Mouse (Mus musculus) thymus, adult 18-20 months (tissue): ENCODE data around the gene Uhrf1.

ENCODE experiments used
- DNase-seq, 2 experiments: peaks; one replicate each; pipeline ENCODE4 v3.0.0; 2022; ENCODE audit warnings: mixed read lengths in 2 of 2

Gene Uhrf1

GRCm38 (mm10) chr17:56302363-56302996 lies 641 bp upstream of the Uhrf1 start:
- DNase-seq: no peak

GRCm38 (mm10) chr17:56303847-56304586 lies 896 bp downstream of the Uhrf1 start:
- peak; percentile 93 to 95 for DNase-seq

GRCm38 (mm10) chr17:56304718-56305117 lies 1.6 kb downstream of the Uhrf1 start:
- DNase-seq: no peak

- no peak for DNase-seq
Measured at GRCm38 (mm10) chr17:56305156-56305555, 2.0 kb downstream of the Uhrf1 start.

- peak in 1 of 2 experiments; percentile 31 for DNase-seq
Measured at GRCm38 (mm10) chr17:56305826-56306225, 2.7 kb downstream of the Uhrf1 start.

- no peak for DNase-seq
Measured at GRCm38 (mm10) chr17:56308088-56308487, 5.0 kb downstream of the Uhrf1 start.

GRCm38 (mm10) chr17:56309191-56309945 lies 6.2 kb downstream of the Uhrf1 start:
- no peak for DNase-seq

- no peak for DNase-seq
Measured at GRCm38 (mm10) chr17:56324419-56324818, 21.3 kb downstream of the Uhrf1 start.

GRCm38 (mm10) chr17:56325450-56326152 lies 22.5 kb downstream of the Uhrf1 start, which contains the start of gene Kdm4b:
TSS of gene Kdm4b (plus strand) at chr17:56326062.
- peak; percentile 99 for DNase-seq

GRCm38 (mm10) chr17:56326153-56327147 lies 23.3 kb downstream of the Uhrf1 start:
- DNase-seq: no peak

GRCm38 (mm10) chr17:56329267-56329666 lies 26.1 kb downstream of the Uhrf1 start:
- no peak for DNase-seq

- DNase-seq: no peak
Measured at GRCm38 (mm10) chr17:56330345-56330744, 27.2 kb downstream of the Uhrf1 start.

- no peak for DNase-seq
Measured at GRCm38 (mm10) chr17:56331256-56331655, 28.1 kb downstream of the Uhrf1 start.

- DNase-seq: no peak
Measured at GRCm38 (mm10) chr17:56332987-56333386, 29.9 kb downstream of the Uhrf1 start.

- DNase-seq: no peak
Measured at GRCm38 (mm10) chr17:56337190-56337589, 34.1 kb downstream of the Uhrf1 start.

GRCm38 (mm10) chr17:56337791-56338190 lies 34.7 kb downstream of the Uhrf1 start:
- no peak for DNase-seq

- DNase-seq: peak; percentile 30
Measured at GRCm38 (mm10) chr17:56338909-56339308, 35.8 kb downstream of the Uhrf1 start.

GRCm38 (mm10) chr17:56340717-56341116 lies 37.6 kb downstream of the Uhrf1 start:
- no peak for DNase-seq

GRCm38 (mm10) chr17:56343466-56343865 lies 40.3 kb downstream of the Uhrf1 start:
- no peak for DNase-seq

GRCm38 (mm10) chr17:56345364-56345763 lies 42.2 kb downstream of the Uhrf1 start:
- DNase-seq: no peak

GRCm38 (mm10) chr17:56348128-56348527 lies 45.0 kb downstream of the Uhrf1 start:
- no peak for DNase-seq

GRCm38 (mm10) chr17:56348586-56348985 lies 45.5 kb downstream of the Uhrf1 start:
- no peak for DNase-seq
